Mouse (Mus musculus) adrenal gland, adult 10 weeks (tissue): ENCODE measurements around the gene Tm9sf3. TPM values are rescaled to one million over a fixed set of nuclear protein-coding genes. Genes with fewer than 3 reads are reported as not detected.

Experiments
- polyA plus RNA-seq: library from polyadenylated mRNA; stranded (reverse); fragments of 350-450 nt; fragmentation: Illumina TruSeq; extraction: RNeasy Lipid Tissue Mini Kit (QIAGEN cat#74804); gene quantifications from one replicate; pipeline ENCODE4 v1.2.3, GENCODE M21; 2014; ENCODE audit warnings: low read depth, low replicate concordance

The Tm9sf3 gene
- polyA plus RNA-seq, result 817 TPM

GRCm38 (mm10) chr19:41263630-41264295, at the start of gene Tm9sf3:
Tm9sf3 (minus strand) TSS chr19:41263997.

GRCm38 (mm10) chr19:41206811-41207344, 56.9 kb downstream of the Tm9sf3 start, which contains the start of gene Tll2:
Tll2 (minus strand) TSS chr19:41206835.

Other genes starting within 250 kb of the Tm9sf3 start
- gene Dntt, start 234.7 kb downstream of the Tm9sf3 start, polyA plus RNA-seq, result not detected
- gene Opalin, start 186.9 kb downstream of the Tm9sf3 start, polyA plus RNA-seq, result not detected
- not detected for gene Tll2, start 57.2 kb downstream of the Tm9sf3 start, polyA plus RNA-seq
- gene Pik3ap1, start 121.1 kb upstream of the Tm9sf3 start, polyA plus RNA-seq, result 11.3 TPM
- gene Lcor, start 218.6 kb upstream of the Tm9sf3 start, polyA plus RNA-seq, result 22.2 TPM